Mouse (Mus musculus) lung, postnatal 0 days (tissue): ENCODE measurements at regions not wholly inside any gene's neighbourhood (a gene's known extent, or its start where the extent isn't known, plus 50 kb on each side); places are given as distances from the start of the nearest gene placed in this dataset.

Source experiments
- ATAC-seq: fragments of 200-750 bp; cut with Nextera tagmentation; 2 replicates; pipeline ENCODE4 v1.8.0; 2017; ENCODE audit warnings: moderate library complexity
- DNase-seq: peaks from one replicate; pipeline ENCODE4 v3.0.0-alpha.2; 2016; ENCODE audit warnings: low spot score
- H3K27ac ChIP-seq: fragments of 300-500 bp; sonication (generic); 2 replicates; pipeline ENCODE4 v1.5.1; 2014; ENCODE audit warnings: antibody characterized with exemption, mild to moderate bottlenecking, low read length, mixed read lengths
- H3K27me3 ChIP-seq: fragments of 300-500 bp; sonication (generic); replicated peaks from 2 replicates; pipeline ENCODE4 v1.6.1; 2014; ENCODE audit warnings: low read length, mixed read lengths; ENCODE audit not compliant: insufficient read depth
- H3K36me3 ChIP-seq: fragments of 300-500 bp; sonication (generic); 2 replicates; pipeline ENCODE4 v1.6.1; 2014; ENCODE audit warnings: low read length, mixed read lengths; ENCODE audit not compliant: insufficient read depth
- H3K4me1 ChIP-seq: fragments of 300-500 bp; sonication (generic); 2 replicates; pipeline ENCODE4 v1.6.1; 2014; ENCODE audit warnings: antibody characterized with exemption, low read depth, low read length, mixed read lengths; ENCODE audit not compliant: insufficient read depth
- H3K4me2 ChIP-seq: fragments of 300-500 bp; sonication (generic); replicated peaks from 2 replicates; pipeline ENCODE4 v1.6.1; 2014; ENCODE audit warnings: low read depth, mild to moderate bottlenecking, low read length, moderate library complexity, mixed read lengths
- H3K4me3 ChIP-seq: fragments of 300-500 bp; sonication (generic); 2 replicates; pipeline ENCODE4 v1.5.1; 2014; ENCODE audit warnings: low read depth, low read length
- H3K9ac ChIP-seq: fragments of 300-500 bp; sonication (generic); replicated peaks from 2 replicates; pipeline ENCODE4 v1.6.1; 2014; ENCODE audit warnings: low read depth, mild to moderate bottlenecking
- H3K9me3 ChIP-seq: fragments of 300-500 bp; sonication (generic); 2 replicates; pipeline ENCODE4 v1.6.1; 2016; ENCODE audit warnings: low read length, mixed read lengths
- CTCF ChIP-seq: IDR thresholded peaks from 2 replicates; pipeline ENCODE4 v1.5.1; 2016; ENCODE audit warnings: antibody characterized with exemption, mild to moderate bottlenecking
- EP300 ChIP-seq: IDR thresholded peaks from 2 replicates; pipeline ENCODE4 v1.6.1; 2016; ENCODE audit warnings: antibody characterized with exemption, mild to moderate bottlenecking, control low read depth
- WGBS: fragments of 180-500 bp; shearing (Covaris S2); extraction: QIAGEN DNeasy Blood & Tissue Kit; methylation state at CpG from one replicate; pipeline ENCODE4 v1.1.7; 2014; 5-methylcytosine and 5-hydroxymethylcytosine counted together

DNA sequence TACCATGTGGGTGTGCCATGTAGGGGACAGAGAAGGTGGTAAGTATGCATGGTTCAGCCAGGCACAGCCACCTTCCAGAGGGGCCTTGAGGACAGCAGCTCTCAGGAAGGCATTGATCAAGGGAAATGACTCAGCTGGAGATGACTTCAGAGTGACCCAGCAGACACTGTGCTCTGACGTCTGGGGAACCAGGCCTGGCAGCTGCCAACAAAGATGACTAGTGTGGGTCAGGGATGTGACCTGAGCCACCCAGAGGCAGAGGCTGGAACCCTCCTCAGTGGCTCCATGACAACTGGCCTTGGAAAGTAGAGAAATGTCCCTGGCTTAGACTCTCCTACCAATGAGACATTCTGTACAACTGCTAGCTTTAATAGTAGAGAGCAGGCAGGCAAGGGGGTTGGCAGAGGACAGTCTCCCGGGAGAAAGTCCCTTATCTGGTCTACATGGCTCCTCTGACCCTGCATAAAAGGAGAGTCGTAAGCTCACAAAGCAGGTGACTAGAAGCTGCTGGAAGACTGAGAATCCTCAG, 348.5 kb downstream of the Eipr1 start:
- DNase-seq (no peak), ATAC-seq (no peak)
- H3K36me3 ChIP-seq = no peaks in the 10 kb centered on the region
- H3K27me3 ChIP-seq = no peaks in the 10 kb centered on the region
- H3K4me2 ChIP-seq = no peak overlapping the region
- H3K4me1 ChIP-seq = no peaks in the 10 kb centered on the region
- 43% methylated on average over 3 of the region's 3 CpGs for WGBS
- no peaks in the 10 kb centered on the region for H3K9me3 ChIP-seq
- TF ChIP-seq EP300 = no peak
- H3K4me3 ChIP-seq = no peak overlapping the region
- H3K27ac ChIP-seq = no peak overlapping the region
- no peak overlapping the region for H3K9ac ChIP-seq

DNA sequence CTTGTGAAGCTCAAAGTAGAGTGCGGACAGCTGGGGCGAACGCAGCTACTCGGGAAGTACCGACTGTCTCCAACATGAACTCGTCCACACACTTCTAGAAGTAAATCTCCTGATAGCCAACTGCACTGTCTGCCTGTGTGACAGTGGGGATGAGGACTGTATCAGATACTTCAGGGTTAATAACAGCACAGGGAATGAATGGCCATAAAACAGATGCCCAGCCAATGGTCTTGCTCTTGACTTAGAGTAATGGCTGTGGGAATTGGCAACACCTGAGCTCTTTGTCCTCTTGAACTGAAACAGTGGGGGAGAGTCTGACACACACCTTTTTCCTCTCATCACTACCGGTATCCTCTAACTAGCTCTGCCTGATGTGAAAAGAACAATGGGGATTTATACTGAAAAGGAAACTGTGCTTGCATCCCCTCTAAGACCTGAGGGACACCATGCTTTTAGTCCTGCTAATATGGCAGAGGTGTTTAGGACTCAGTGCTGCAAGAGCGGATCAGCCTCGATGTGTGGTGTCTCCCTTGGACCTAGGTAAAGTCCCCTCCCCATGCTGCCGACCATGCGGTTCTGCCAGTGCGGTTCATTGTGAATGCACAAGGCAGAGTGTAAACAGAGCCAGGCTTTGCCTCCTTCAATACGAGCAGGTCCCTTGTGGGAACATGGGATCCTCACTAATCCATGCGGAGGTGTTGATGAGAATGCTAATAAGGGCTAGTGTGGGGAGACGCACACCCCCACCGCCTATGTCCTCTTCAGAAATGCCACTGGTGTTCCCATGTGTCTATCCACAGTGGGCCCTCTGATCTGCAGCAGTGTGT, 355.5 kb downstream of the Eipr1 start:
- H3K27ac ChIP-seq = no peak overlapping the region
- no peaks in the 10 kb centered on the region for H3K36me3 ChIP-seq
- H3K9me3 ChIP-seq = no peaks in the 10 kb centered on the region
- H3K27me3 ChIP-seq = no peaks in the 10 kb centered on the region
- TF ChIP-seq EP300 (no peak), CTCF (no peak)
- no peak overlapping the region for H3K9ac ChIP-seq
- DNase-seq (no peak), ATAC-seq (no peak)
- no peak overlapping the region for H3K4me2 ChIP-seq
- H3K4me1 ChIP-seq = no peaks in the 10 kb centered on the region
- no peak overlapping the region for H3K4me3 ChIP-seq
- WGBS = 70% methylated on average over 16 of the region's 16 CpGs

DNA sequence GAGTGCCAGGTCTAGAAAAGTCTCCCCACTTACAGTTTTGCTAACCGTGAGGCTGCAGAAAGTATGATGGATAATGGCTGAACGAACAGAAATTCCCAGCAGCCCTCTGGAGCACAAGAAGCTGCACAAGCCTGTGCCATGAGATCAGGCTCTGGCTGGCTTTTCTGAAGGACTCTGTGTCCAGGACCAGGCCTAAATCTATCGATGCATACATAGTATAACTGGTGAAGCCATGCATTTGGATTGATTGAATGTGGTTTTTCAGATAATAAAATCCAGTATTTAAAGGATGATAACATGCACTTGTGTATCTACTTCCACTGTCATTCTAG, 356.1 kb downstream of the Eipr1 start:
- ATAC-seq (no peak), DNase-seq (no peak)
- H3K4me2 ChIP-seq = no peak overlapping the region
- no peaks in the 10 kb centered on the region for H3K27me3 ChIP-seq
- H3K9me3 ChIP-seq = no peaks in the 10 kb centered on the region
- no peak overlapping the region for H3K4me3 ChIP-seq
- no peak overlapping the region for H3K9ac ChIP-seq
- H3K27ac ChIP-seq = no peak overlapping the region
- H3K4me1 ChIP-seq = no peaks in the 10 kb centered on the region
- no peak for TF ChIP-seq EP300
- TF ChIP-seq CTCF = no peak
- 59% methylated on average over 3 of the region's 3 CpGs for WGBS
- no peaks in the 10 kb centered on the region for H3K36me3 ChIP-seq

DNA sequence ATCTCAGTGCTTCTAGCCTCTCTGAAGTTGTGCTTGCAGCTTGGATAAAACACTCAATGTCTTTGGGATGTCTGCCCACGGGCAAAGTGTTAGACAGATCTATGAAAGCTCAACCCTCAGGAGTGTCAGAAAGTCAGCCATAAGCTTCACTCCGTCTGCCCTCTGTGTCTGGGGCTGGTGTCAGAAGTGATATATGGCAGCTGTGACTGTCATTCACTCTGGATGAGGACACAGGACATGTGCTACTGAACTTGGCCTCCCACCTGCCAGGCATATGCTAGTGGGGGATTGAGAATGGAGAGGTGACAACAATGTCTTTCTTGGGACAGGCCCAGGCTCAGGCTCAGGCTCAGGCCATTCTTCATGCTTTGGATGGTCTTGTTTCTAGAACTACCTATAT, 366.7 kb downstream of the Eipr1 start:
- DNase-seq (no peak), ATAC-seq (no peak)
- Histone ChIP-seq H3K4me1 (no peaks in the 10 kb centered on the region), H3K9me3 (no peaks in the 10 kb centered on the region), H3K9ac (no peak overlapping the region), H3K27me3 (no peaks in the 10 kb centered on the region), H3K4me2 (no peak overlapping the region), H3K27ac (no peak overlapping the region), H3K4me3 (no peak overlapping the region), H3K36me3 (no peaks in the 10 kb centered on the region)
- WGBS = 45% methylated on average over 2 of the region's 2 CpGs
- TF ChIP-seq CTCF (no peak), EP300 (no peak)

DNA sequence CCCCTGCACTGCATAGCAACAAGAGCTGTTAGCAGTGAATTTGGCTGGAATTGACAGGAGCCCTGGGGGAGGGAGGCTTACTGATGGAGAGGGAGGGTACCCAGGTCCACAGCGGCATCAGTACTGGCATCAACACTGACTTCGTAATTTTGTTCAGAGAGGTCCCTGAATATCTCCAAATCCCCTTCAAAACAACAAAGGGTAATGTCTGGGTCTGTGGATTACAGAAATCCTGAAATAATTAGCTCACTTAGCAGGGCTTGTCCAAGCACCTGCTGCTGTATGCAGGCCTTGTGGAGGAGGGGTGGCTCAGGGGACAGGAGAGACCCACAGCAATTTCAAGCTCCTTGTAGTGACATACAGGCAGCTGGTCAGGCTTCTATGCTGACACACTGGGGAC, 369.6 kb downstream of the Eipr1 start:
- TF ChIP-seq CTCF = no peak
- no peak for TF ChIP-seq EP300
- no peak for ATAC-seq
- no peaks in the 10 kb centered on the region for H3K4me1 ChIP-seq
- no peak overlapping the region for H3K4me3 ChIP-seq
- no peak overlapping the region for H3K9ac ChIP-seq
- no peaks in the 10 kb centered on the region for H3K36me3 ChIP-seq
- H3K27me3 ChIP-seq = no peaks in the 10 kb centered on the region
- no peak overlapping the region for H3K27ac ChIP-seq
- no peak for DNase-seq
- 86% methylated on average over 2 of the region's 2 CpGs for WGBS
- H3K9me3 ChIP-seq = no peaks in the 10 kb centered on the region
- H3K4me2 ChIP-seq = no peak overlapping the region

DNA sequence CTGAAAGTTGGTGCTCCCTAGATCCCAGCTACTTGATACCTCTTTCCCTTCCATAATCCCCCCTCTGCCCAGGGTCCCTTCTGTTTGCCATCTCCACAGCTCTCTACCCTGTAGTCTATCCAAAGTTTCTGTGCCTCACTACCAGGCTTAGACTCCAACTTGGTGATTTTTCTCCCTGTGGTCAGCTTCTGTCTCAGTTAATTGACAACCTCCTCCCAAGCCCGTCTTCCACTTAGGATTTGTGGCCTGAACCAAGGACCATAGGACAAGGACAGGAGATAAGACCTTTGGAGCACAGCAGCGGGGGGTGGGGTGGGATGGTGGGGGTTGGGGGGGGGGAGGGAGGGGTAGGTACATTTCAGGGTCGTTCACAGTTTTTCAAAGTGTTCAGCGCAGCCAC, 371.3 kb downstream of the Eipr1 start:
- no peak overlapping the region for H3K27ac ChIP-seq
- H3K27me3 ChIP-seq = no peaks in the 10 kb centered on the region
- ATAC-seq (no peak), DNase-seq (no peak)
- H3K9ac ChIP-seq = no peak overlapping the region
- no peak overlapping the region for H3K4me3 ChIP-seq
- no peaks in the 10 kb centered on the region for H3K9me3 ChIP-seq
- no peaks in the 10 kb centered on the region for H3K36me3 ChIP-seq
- TF ChIP-seq CTCF (no peak), EP300 (no peak)
- H3K4me2 ChIP-seq = no peak overlapping the region
- 68% methylated on average over 4 of the region's 4 CpGs for WGBS
- H3K4me1 ChIP-seq = no peaks in the 10 kb centered on the region
